Mouse (Mus musculus) C2C12 (cell line): ENCODE results near the gene Gm44511.

ENCODE experiments used
- CEBPB ChIP-seq: IDR thresholded peaks from one replicate; pipeline ENCODE4 v1.6.1; 2011; ENCODE audit warnings: low read depth, mild to moderate bottlenecking, control low read depth, moderate library complexity
- CTCF ChIP-seq: IDR thresholded peaks from one replicate; pipeline ENCODE4 v1.5.1; 2011; ENCODE audit not compliant: control insufficient read depth, insufficient read depth, insufficient read length
- FOSL1 ChIP-seq: IDR thresholded peaks from one replicate; pipeline ENCODE4 v1.8.0; 2011; ENCODE audit warnings: mild to moderate bottlenecking, low read length; ENCODE audit not compliant: poor library complexity, insufficient read depth, severe bottlenecking
- MAX ChIP-seq: IDR thresholded peaks from one replicate; pipeline ENCODE4 v1.6.1; 2011; ENCODE audit warnings: mild to moderate bottlenecking, control low read depth
- MYOD1 ChIP-seq: IDR thresholded peaks from one replicate; pipeline ENCODE4 v1.6.1; 2011; ENCODE audit warnings: low read depth; ENCODE audit not compliant: control insufficient read depth, insufficient read length
- MYOG ChIP-seq: IDR thresholded peaks from one replicate; pipeline ENCODE4 v1.6.1; 2011; ENCODE audit not compliant: control insufficient read depth, insufficient read length; ENCODE audit errors: extremely low read depth
- USF1 ChIP-seq: IDR thresholded peaks from one replicate; pipeline ENCODE4 v1.6.1; 2011; ENCODE audit warnings: low read depth, mild to moderate bottlenecking, control low read depth, moderate library complexity

DNA sequence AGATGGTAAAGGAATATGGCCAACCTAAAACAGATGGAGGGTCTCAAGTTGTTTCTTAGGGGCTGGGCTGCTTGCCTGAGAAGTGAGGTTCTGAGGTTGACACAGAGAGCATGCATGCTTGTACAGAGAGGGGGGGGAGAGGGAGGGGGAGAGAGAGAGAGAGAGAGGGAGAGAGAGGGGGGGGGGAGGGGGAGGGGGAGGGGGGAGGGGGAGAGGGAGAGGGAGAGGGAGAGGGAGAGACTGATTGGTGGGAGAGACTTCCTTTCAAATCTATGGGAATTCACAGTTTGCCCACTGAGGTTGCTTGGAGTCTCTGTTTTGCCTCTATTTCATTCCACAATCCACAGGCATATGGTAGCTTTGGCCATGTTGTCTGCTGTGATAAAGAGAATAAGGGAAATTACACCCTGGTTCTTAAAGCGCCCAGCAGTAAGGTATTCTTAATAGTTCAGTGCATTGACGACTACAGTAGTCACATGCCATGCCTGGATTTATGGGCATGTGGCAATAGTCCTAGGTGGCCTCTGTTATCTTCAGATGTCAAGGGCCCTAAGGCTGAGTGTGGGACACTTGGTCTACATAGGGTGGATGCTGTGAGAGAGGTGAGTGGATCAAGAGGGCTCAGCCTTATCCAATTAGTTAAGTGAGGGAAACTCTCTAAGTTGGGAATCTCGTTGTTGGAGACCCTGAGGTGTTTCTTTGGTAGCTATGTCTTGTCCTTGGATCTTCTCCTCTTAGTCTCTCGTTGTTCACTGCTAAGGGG lies 15.4 kb upstream of the Gm44511 start:
- TF ChIP-seq MYOG = no peak
- no peak for TF ChIP-seq CTCF
- no peak for TF ChIP-seq CEBPB
- TF ChIP-seq MAX = no peak
- no peak for TF ChIP-seq USF1
- no peak for TF ChIP-seq MYOD1
- no peak for TF ChIP-seq FOSL1
